In the genomic region with DNA sequence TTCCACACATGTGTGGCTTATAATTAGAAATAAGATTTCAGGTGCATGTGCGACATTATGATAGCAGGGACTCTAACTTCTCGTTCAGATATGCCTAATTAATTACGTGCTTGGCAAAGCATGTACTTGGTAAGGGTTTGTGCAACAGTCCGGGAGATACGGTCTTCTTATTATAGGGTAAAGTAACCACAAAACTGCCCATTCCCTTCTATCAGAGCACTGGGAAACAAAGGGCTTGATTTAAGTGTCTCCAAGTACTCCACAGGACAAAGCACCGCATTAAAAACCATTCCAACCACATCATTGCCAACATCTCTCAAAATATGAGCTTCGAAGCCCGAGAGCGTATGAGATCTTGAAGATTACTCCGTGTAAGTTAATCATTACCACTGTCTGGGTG, we compare ENCODE assay signal across 16 mouse cellular contexts.
DNase-seq lines count a peak whose midpoint lies in the region; ATAC-seq lines count a peak whose summit lies in the region.
"Had no signal": no experiment of that assay in that cellular context is flagged by ENCODE, and none has a peak within 500 bp of the region (broad histone marks: within the 10 kb centered on the region; RNA-seq: fewer than 3 reads in every experiment).

No protein-coding gene starts in this region.

- WGBS in neural tube, embryonic 11.5 days = 74% methylated on average over 10 of the region's 10 CpGs
- WGBS in hindbrain, embryonic 13.5 days = 55% methylated on average over 10 of the region's 10 CpGs
- 68% methylated on average over 10 of the region's 10 CpGs for WGBS in midbrain, embryonic 15.5 days
- WGBS in heart, embryonic 12.5 days = 85% methylated on average over 10 of the region's 10 CpGs

- no peaks in the 10 kb centered on the region for H3K36me3 ChIP-seq in neural tube, embryonic 11.5 days (ENCODE audit: control insufficient read depth, insufficient read depth, low read length)
- H3K36me3 ChIP-seq in hindbrain, embryonic 13.5 days = no peaks in the 10 kb centered on the region
- H3K36me3 ChIP-seq in midbrain, embryonic 15.5 days (replicated peaks) = no peaks in the 10 kb centered on the region
- no peaks in the 10 kb centered on the region for H3K36me3 ChIP-seq in heart, embryonic 12.5 days
- H3K36me3 ChIP-seq: heart, embryonic 10.5 days; liver, embryonic 12.5 days had no signal

- no peaks in the 10 kb centered on the region for H3K4me1 ChIP-seq in neural tube, embryonic 11.5 days (ENCODE audit: control insufficient read depth, insufficient read depth, low read length)
- 0 out of 2 replicates have a peak, but pooled peaks cover 4% of the 10 kb centered on the region for H3K4me1 ChIP-seq in hindbrain, embryonic 13.5 days (replicated peaks)
- H3K4me1 ChIP-seq in midbrain, embryonic 15.5 days = no peaks in the 10 kb centered on the region
- H3K4me1 ChIP-seq in heart, embryonic 12.5 days (replicated peaks) = no peaks in the 10 kb centered on the region
- H3K4me1 ChIP-seq: heart, embryonic 10.5 days; liver, embryonic 12.5 days had no signal

- H3K9ac ChIP-seq in neural tube, embryonic 11.5 days (ENCODE audit: low read length) = no peak overlapping the region
- no peak overlapping the region for H3K9ac ChIP-seq in hindbrain, embryonic 13.5 days
- no peak overlapping the region for H3K9ac ChIP-seq in midbrain, embryonic 15.5 days
- no peak overlapping the region for H3K9ac ChIP-seq in heart, embryonic 12.5 days
- H3K9ac ChIP-seq: liver, embryonic 12.5 days had no signal

- H3K9me3 ChIP-seq in neural tube, embryonic 11.5 days (ENCODE audit: control insufficient read depth, low read length) = no peaks in the 10 kb centered on the region
- no peaks in the 10 kb centered on the region for H3K9me3 ChIP-seq in hindbrain, embryonic 13.5 days
- H3K9me3 ChIP-seq in midbrain, embryonic 15.5 days = no peaks in the 10 kb centered on the region
- 0 out of 2 replicates have a peak, but pooled peaks cover 4% of the 10 kb centered on the region for H3K9me3 ChIP-seq in heart, embryonic 12.5 days (replicated peaks)
- H3K9me3 ChIP-seq: heart, embryonic 10.5 days; liver, embryonic 12.5 days had no signal

- no peak overlapping the region for H3K4me2 ChIP-seq in neural tube, embryonic 11.5 days (ENCODE audit: low read depth)
- H3K4me2 ChIP-seq in hindbrain, embryonic 13.5 days = peak overlapping the region; percentile 21; the same call in 1 of the 2 replicates
- H3K4me2 ChIP-seq in midbrain, embryonic 15.5 days = no peak overlapping the region
- H3K4me2 ChIP-seq in heart, embryonic 12.5 days = no peak overlapping the region
- H3K4me2 ChIP-seq: liver, embryonic 12.5 days had no signal

- no peak for DNase-seq in neural tube, embryonic 11.5 days (ENCODE audit: low spot score)
- DNase-seq in neural tube, embryonic 10.5 days (ENCODE audit: extremely low spot score, low spot score) = no peak
- DNase-seq in heart, postnatal 4 days = no peak
- DNase-seq in heart, adult 11 months = no peak
- DNase-seq: cerebellum, adult 2 months; heart, postnatal 36 days; kidney, adult 8-10 months; lung, postnatal 10 days; thymus, postnatal 14 days had no signal

- no peaks in the 10 kb centered on the region for H3K27me3 ChIP-seq in neural tube, embryonic 11.5 days (ENCODE audit: control insufficient read depth, insufficient read depth, low read length)
- no peaks in the 10 kb centered on the region for H3K27me3 ChIP-seq in hindbrain, embryonic 13.5 days
- no peaks in the 10 kb centered on the region for H3K27me3 ChIP-seq in midbrain, embryonic 15.5 days (replicated peaks)
- H3K27me3 ChIP-seq in heart, embryonic 12.5 days (replicated peaks) = no peaks in the 10 kb centered on the region
- H3K27me3 ChIP-seq: liver, embryonic 12.5 days had no signal

- H3K27ac ChIP-seq in neural tube, embryonic 11.5 days (ENCODE audit: low read depth, low read length) = peak overlapping the region; percentile 72; the same call in 1 of the 2 replicates
- H3K27ac ChIP-seq in hindbrain, embryonic 13.5 days = peak overlapping the region; percentile 82
- no peak overlapping the region for H3K27ac ChIP-seq in midbrain, embryonic 15.5 days
- no peak overlapping the region for H3K27ac ChIP-seq in heart, embryonic 12.5 days (ENCODE audit: poor library complexity, severe bottlenecking)
- H3K27ac ChIP-seq: heart, embryonic 10.5 days; liver, embryonic 12.5 days had no signal

- ATAC-seq in neural tube, embryonic 11.5 days (ENCODE audit: insufficient read depth, low FRiP score, low TSS enrichment) = no peak
- peak; percentile 53 for ATAC-seq in hindbrain, embryonic 13.5 days (ENCODE audit: low FRiP score)
- ATAC-seq in midbrain, embryonic 15.5 days (replicated peaks) = peak; percentile 51; the same call in 1 of the 2 replicates
- no peak for ATAC-seq in heart, embryonic 12.5 days (ENCODE audit: insufficient number of reproducible peaks, low FRiP score)
- ATAC-seq: activated CD4-positive, CD25-positive, alpha-beta regulatory T cell, adult 4 months; CD4-positive, CD25-positive, alpha-beta regulatory T cell, adult 4 months; liver, embryonic 12.5 days had no signal

- H3K4me3 ChIP-seq in neural tube, embryonic 11.5 days (ENCODE audit: low read depth, low read length) = no peak overlapping the region
- no peak overlapping the region for H3K4me3 ChIP-seq in hindbrain, embryonic 13.5 days
- no peak overlapping the region for H3K4me3 ChIP-seq in midbrain, embryonic 15.5 days
- no peak overlapping the region for H3K4me3 ChIP-seq in heart, embryonic 12.5 days
- H3K4me3 ChIP-seq: heart, embryonic 10.5 days; liver, embryonic 12.5 days had no signal

Comparison
In these comparisons a context has a peak if more than half of its experiments do, and no peak if none do; other contexts are left out.
1. ATAC-seq: peak in hindbrain, embryonic 13.5 days (single experiment) and midbrain, embryonic 15.5 days (single experiment); none in neural tube, embryonic 11.5 days (single experiment) and heart, embryonic 12.5 days (single experiment).
2. H3K27ac ChIP-seq: peak in neural tube, embryonic 11.5 days (single experiment) and hindbrain, embryonic 13.5 days (single experiment); none in midbrain, embryonic 15.5 days (single experiment) and heart, embryonic 12.5 days (single experiment).